Mouse (Mus musculus): ENCODE results near the gene Fgd4. TPM values are rescaled to one million over a fixed set of nuclear protein-coding genes. Genes with fewer than 3 reads are reported as not detected.
"Not testable (repeated sequence)": the region's sequence is repeated elsewhere in the genome, so short reads cannot be mapped to it uniquely, and the experiment has no call there.

Gene Fgd4
- polyA plus RNA-seq, 1 experiment from 2014 or later, result 32.9 TPM

DNA sequence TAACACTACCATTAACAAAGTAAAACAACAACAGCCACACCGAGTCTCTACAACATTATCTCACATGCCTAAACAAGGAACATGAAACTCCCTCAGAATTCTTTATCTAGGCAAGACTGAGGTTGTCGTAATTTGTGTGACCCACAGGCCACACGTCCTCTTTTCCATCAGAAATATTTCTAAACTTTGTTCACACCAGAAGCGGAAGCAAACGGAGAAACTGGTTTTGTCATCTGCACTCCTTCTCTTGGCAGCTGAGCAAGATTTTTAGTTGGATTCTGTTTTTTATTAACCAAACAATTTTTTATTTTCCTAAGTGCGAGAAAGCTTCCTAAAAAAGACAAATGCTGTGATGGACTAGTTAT, 73.6 kb downstream of the Fgd4 start:
- Histone ChIP-seq H3K27ac (ENCODE audit: low read depth, low read length) (no peak overlapping the region), H3K4me3 (ENCODE audit: low read depth, low read length) (no peak overlapping the region), H3K4me2 (replicated peaks; ENCODE audit: low read depth, low read length) (no peak overlapping the region), H3K27me3 (ENCODE audit: control insufficient read depth, insufficient read depth, low read length) (no peaks in the 10 kb centered on the region), H3K9me3 (ENCODE audit: control insufficient read depth, low read length) (no peaks in the 10 kb centered on the region), H3K9ac (ENCODE audit: low read depth, low read length) (no peak overlapping the region), H3K4me1 (replicated peaks; ENCODE audit: control insufficient read depth, insufficient read depth, low read length) (no peaks in the 10 kb centered on the region), H3K36me3 (ENCODE audit: control insufficient read depth, insufficient read depth, low read length) (no peaks in the 10 kb centered on the region)
- ATAC-seq (ENCODE audit: low FRiP score) (no peak), DNase-seq (ENCODE audit: low spot score) (no peak)
- 65% methylated on average over 6 of the region's 6 CpGs for WGBS

DNA sequence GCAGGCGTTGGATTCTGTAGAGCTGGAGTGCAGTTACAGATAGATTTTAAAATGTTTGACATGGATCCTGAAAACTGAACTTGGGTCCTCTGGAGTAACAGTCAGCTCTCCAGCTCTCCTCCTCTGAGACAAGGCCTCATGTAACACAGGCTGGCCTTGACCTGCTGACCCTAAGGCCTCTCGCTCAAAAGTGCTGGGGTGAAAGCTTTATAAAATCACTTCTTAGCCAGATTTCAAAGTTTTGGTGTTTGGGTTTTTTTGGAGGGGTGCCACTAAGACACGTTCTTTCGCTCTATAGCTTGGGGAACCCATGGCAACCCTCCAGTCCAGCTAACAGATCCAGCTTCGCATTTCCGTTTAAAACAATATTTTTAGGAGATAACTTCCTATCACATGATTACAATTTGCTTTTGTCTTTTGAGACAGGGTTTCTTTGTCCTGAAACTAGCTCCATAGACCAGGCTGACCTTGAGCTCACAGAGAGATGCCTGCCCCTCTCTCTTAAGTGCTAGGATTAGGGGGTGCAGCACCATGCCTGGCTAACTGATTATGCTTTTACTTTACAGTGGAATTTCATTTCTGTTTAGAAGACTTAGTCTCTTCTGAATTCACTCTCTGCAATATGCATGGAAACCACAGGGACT, 74.1 kb downstream of the Fgd4 start:
- no peaks in the 10 kb centered on the region for H3K4me1 ChIP-seq (replicated peaks; ENCODE audit: control insufficient read depth, insufficient read depth, low read length)
- no peak overlapping the region for H3K4me2 ChIP-seq (replicated peaks; ENCODE audit: low read depth, low read length)
- H3K4me3 ChIP-seq (ENCODE audit: low read depth, low read length), result no peak overlapping the region
- no peak overlapping the region for H3K9ac ChIP-seq (ENCODE audit: low read depth, low read length)
- no peaks in the 10 kb centered on the region for H3K9me3 ChIP-seq (ENCODE audit: control insufficient read depth, low read length)
- no peak for ATAC-seq (ENCODE audit: low FRiP score)
- 68% methylated on average over 6 of the region's 6 CpGs for WGBS
- H3K27ac ChIP-seq (ENCODE audit: low read depth, low read length), result no peak overlapping the region
- H3K36me3 ChIP-seq (ENCODE audit: control insufficient read depth, insufficient read depth, low read length), result no peaks in the 10 kb centered on the region
- no peaks in the 10 kb centered on the region for H3K27me3 ChIP-seq (ENCODE audit: control insufficient read depth, insufficient read depth, low read length)
- no peak for DNase-seq (ENCODE audit: low spot score)

DNA sequence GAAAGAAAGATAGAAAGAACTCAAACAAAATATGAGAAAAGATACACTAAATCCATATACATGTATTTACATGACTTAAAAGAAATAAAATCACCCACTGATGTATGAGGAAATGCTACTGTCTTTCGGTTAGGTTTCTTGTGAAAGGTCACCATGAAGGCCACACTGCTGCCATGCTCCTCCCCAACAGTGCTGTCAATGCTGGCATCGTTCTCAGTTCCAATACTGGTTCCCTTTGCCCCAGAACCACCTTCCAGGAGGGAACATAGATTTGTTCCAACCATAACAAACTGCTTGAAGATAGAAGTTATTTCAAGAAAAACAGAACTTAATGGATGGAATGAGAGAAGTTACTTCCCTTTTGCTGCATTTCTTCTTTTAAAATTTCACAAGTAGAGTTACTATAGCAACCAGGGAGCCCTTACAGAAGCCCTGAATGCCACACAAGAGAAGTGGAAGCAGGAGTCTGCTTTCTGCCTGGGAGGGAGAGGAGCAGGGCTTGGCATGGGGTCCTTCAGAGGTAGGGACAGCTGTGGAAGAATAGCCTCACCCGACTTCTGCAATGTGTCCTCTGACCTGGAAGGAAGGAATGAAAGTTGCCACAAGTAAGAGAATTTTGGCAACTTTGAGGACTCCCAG, 75.0 kb downstream of the Fgd4 start:
- H3K9me3 ChIP-seq (ENCODE audit: control insufficient read depth, low read length), result no peaks in the 10 kb centered on the region
- no peak overlapping the region for H3K9ac ChIP-seq (ENCODE audit: low read depth, low read length)
- WGBS, result 65% methylated on average over 3 of the region's 3 CpGs
- no peak overlapping the region for H3K4me2 ChIP-seq (replicated peaks; ENCODE audit: low read depth, low read length)
- no peaks in the 10 kb centered on the region for H3K27me3 ChIP-seq (ENCODE audit: control insufficient read depth, insufficient read depth, low read length)
- H3K36me3 ChIP-seq (ENCODE audit: control insufficient read depth, insufficient read depth, low read length), result no peaks in the 10 kb centered on the region
- H3K4me3 ChIP-seq (ENCODE audit: low read depth, low read length), result no peak overlapping the region
- ATAC-seq (ENCODE audit: low FRiP score) (no peak), DNase-seq (ENCODE audit: low spot score) (no peak)
- H3K27ac ChIP-seq (ENCODE audit: low read depth, low read length), result no peak overlapping the region
- no peaks in the 10 kb centered on the region for H3K4me1 ChIP-seq (replicated peaks; ENCODE audit: control insufficient read depth, insufficient read depth, low read length)

DNA sequence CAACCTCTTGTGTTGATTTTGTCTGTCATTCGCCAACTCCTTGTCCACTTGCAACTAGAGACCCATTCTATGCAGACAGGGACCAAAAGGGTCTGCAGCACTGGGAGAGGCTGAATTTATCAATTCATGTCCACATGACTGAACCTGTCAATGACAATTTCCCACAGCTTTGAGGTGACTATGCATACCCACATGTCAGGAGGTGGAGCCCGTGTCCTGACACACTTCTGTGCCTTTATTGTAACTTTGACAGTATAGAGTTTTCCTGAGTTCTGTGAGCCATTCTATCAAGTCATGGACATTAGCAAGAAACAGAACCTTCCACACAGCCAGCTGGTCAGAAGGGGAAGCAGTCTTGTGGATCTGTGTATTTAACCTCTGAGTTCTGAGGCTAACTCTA, 76.7 kb downstream of the Fgd4 start:
- Histone ChIP-seq H3K4me2 (replicated peaks; ENCODE audit: low read depth, low read length) (no peak overlapping the region), H3K9me3 (ENCODE audit: control insufficient read depth, low read length) (no peaks in the 10 kb centered on the region), H3K27ac (ENCODE audit: low read depth, low read length) (no peak overlapping the region), H3K4me3 (ENCODE audit: low read depth, low read length) (no peak overlapping the region), H3K4me1 (replicated peaks; ENCODE audit: control insufficient read depth, insufficient read depth, low read length) (no peaks in the 10 kb centered on the region), H3K36me3 (ENCODE audit: control insufficient read depth, insufficient read depth, low read length) (no peaks in the 10 kb centered on the region), H3K27me3 (ENCODE audit: control insufficient read depth, insufficient read depth, low read length) (no peaks in the 10 kb centered on the region), H3K9ac (ENCODE audit: low read depth, low read length) (no peak overlapping the region)
- ATAC-seq (ENCODE audit: low FRiP score) (0 out of 2 replicates have a peak, but pooled peaks have one; percentile 71), DNase-seq (ENCODE audit: low spot score) (no peak)
- 69% methylated on average over 2 of the region's 2 CpGs for WGBS

DNA sequence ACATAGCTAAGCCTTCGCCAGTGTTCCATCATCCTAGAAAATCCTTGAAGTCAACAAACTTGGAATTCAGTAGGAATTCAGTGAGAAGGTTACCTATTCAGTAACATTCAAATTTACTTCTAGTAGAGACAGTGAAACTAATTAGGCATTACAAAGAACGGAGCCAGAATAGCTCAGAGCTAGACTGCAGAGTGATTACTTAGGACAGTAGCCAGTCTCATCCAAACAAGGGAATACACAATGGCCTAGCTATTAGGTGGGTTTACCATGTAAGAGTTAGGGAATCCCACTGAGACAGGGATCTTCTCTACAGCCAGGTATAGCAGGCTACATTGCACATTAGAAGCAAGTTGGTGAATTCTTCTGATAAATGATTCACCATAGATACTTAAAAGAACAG, 77.5 kb downstream of the Fgd4 start:
- not testable (repeated sequence) for DNase-seq (ENCODE audit: low spot score); H3K27ac ChIP-seq (ENCODE audit: low read depth, low read length); H3K4me3 ChIP-seq (ENCODE audit: low read depth, low read length); H3K4me2 ChIP-seq (replicated peaks; ENCODE audit: low read depth, low read length); H3K36me3 ChIP-seq (ENCODE audit: control insufficient read depth, insufficient read depth, low read length); H3K9me3 ChIP-seq (ENCODE audit: control insufficient read depth, low read length); ATAC-seq (ENCODE audit: low FRiP score); H3K9ac ChIP-seq (ENCODE audit: low read depth, low read length); H3K27me3 ChIP-seq (ENCODE audit: control insufficient read depth, insufficient read depth, low read length); H3K4me1 ChIP-seq (replicated peaks; ENCODE audit: control insufficient read depth, insufficient read depth, low read length)
- WGBS, result 68% methylated on average over 2 of the region's 2 CpGs

DNA sequence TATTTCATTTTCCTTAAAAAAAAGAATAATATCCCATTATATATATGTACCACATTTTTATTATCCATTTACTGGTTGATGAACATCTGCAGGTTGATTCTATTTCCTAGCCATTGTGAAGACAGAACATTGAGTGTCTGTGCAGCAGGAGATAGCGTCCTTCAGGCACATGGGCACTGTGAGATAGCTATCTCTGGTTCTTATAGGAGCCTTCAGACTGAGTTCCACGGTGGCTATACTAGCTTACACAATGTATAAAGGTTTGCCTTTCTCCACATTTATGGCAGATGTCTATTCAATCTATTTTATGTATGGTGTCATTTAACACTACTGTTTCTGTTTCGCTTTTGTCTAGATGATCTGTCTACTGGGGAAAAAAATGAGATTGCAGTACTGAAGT, 98.9 kb downstream of the Fgd4 start:
- Histone ChIP-seq H3K27me3 (ENCODE audit: control insufficient read depth, insufficient read depth, low read length) (no peaks in the 10 kb centered on the region), H3K9ac (ENCODE audit: low read depth, low read length) (no peak overlapping the region), H3K4me1 (replicated peaks; ENCODE audit: control insufficient read depth, insufficient read depth, low read length) (no peaks in the 10 kb centered on the region), H3K36me3 (ENCODE audit: control insufficient read depth, insufficient read depth, low read length) (no peaks in the 10 kb centered on the region), H3K27ac (ENCODE audit: low read depth, low read length) (no peak overlapping the region), H3K4me3 (ENCODE audit: low read depth, low read length) (no peak overlapping the region), H3K4me2 (replicated peaks; ENCODE audit: low read depth, low read length) (no peak overlapping the region), H3K9me3 (ENCODE audit: control insufficient read depth, low read length) (no peaks in the 10 kb centered on the region)
- ATAC-seq (ENCODE audit: low FRiP score) (no peak), DNase-seq (ENCODE audit: low spot score) (no peak)
- WGBS, result 93% methylated on average over 3 of the region's 3 CpGs

DNA sequence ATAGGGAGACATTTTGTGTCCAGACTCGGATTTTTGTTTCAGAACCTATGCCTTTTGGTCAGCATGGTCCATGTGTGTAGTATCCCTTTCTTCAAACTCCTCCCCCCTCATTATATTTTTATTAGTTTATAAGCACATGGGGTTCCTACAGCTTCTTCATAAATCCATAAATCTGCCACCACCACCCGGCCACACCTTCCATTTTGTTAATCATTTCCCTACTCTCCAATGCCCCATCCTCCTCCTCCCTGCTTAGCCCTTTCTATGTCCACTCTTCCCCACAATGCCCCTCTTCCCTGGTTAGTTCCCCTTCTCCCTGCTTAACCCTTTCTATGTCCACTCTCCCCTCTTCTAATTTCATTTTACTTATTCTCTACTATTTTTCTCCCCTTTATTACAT, 99.4 kb downstream of the Fgd4 start:
- H3K36me3 ChIP-seq (ENCODE audit: control insufficient read depth, insufficient read depth, low read length), result no peaks in the 10 kb centered on the region

DNA sequence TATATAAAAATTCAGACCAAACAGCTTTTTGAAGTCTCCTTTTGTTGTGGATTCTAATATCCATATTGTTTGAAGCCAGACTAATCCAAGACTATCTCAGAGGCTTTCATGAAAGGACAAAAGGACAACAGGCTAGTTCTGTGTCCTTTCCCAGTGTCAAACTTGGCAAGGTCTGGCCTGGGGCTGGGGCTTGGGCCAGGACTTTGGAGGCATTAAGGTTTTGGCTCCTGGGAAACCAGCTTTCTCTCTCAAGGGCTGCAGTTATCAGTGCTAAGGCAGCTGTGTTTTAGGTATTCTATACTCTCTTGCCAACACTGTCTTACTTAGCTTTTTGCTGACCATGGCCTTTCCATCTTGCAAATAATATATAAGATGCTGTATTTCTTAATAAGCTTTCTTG, 101.6 kb downstream of the Fgd4 start:
- Histone ChIP-seq H3K27me3 (ENCODE audit: control insufficient read depth, insufficient read depth, low read length) (no peaks in the 10 kb centered on the region), H3K36me3 (ENCODE audit: control insufficient read depth, insufficient read depth, low read length) (no peaks in the 10 kb centered on the region), H3K4me2 (replicated peaks; ENCODE audit: low read depth, low read length) (no peak overlapping the region), H3K4me1 (replicated peaks; ENCODE audit: control insufficient read depth, insufficient read depth, low read length) (no peaks in the 10 kb centered on the region), H3K9ac (ENCODE audit: low read depth, low read length) (no peak overlapping the region), H3K27ac (ENCODE audit: low read depth, low read length) (no peak overlapping the region), H3K9me3 (ENCODE audit: control insufficient read depth, low read length) (no peaks in the 10 kb centered on the region), H3K4me3 (ENCODE audit: low read depth, low read length) (no peak overlapping the region)
- DNase-seq (ENCODE audit: low spot score), result no peak
- no peak for ATAC-seq (ENCODE audit: low FRiP score)

More for the DNA sequence above, 99.4 kb downstream of the Fgd4 start:
- H3K9ac ChIP-seq (ENCODE audit: low read depth, low read length), result no peak overlapping the region
- no peak overlapping the region for H3K4me2 ChIP-seq (replicated peaks; ENCODE audit: low read depth, low read length)
- H3K4me1 ChIP-seq (replicated peaks; ENCODE audit: control insufficient read depth, insufficient read depth, low read length), result no peaks in the 10 kb centered on the region
- H3K27ac ChIP-seq (ENCODE audit: low read depth, low read length), result no peak overlapping the region
- H3K27me3 ChIP-seq (ENCODE audit: control insufficient read depth, insufficient read depth, low read length), result no peaks in the 10 kb centered on the region
- DNase-seq (ENCODE audit: low spot score) (no peak), ATAC-seq (ENCODE audit: low FRiP score) (no peak)
- no peaks in the 10 kb centered on the region for H3K9me3 ChIP-seq (ENCODE audit: control insufficient read depth, low read length)
- 85% methylated on average over 2 of the region's 2 CpGs for WGBS
- no peak overlapping the region for H3K4me3 ChIP-seq (ENCODE audit: low read depth, low read length)

DNA sequence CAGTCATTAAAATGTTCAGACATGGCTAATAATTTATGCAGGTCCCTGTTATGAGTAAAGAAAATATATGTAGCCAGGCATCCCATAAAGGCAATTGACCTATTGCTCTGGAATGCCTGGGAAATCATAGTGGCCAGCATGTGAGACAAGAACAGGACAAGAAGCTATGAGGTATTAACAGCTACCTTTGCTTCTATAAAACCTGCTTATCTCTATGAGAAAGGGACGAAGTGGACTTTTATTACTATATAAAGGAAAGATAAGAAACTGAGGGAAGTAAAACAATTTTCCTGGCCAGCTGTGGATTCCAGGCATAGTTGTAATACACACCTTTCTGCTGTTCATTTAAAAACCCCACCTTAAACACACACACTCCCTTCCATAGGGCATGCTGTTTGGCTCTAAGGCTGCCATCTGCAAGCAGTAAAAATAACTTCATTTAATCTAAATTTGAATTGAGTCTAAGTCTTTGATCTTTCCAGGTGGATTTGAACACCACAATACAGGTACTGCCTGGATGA, 114.8 kb downstream of the Fgd4 start:
- Histone ChIP-seq H3K4me1 (replicated peaks; ENCODE audit: control insufficient read depth, insufficient read depth, low read length) (no peaks in the 10 kb centered on the region), H3K36me3 (ENCODE audit: control insufficient read depth, insufficient read depth, low read length) (0 out of 2 replicates have a peak, but pooled peaks cover 5% of the 10 kb centered on the region), H3K4me2 (replicated peaks; ENCODE audit: low read depth, low read length) (no peak overlapping the region), H3K27me3 (ENCODE audit: control insufficient read depth, insufficient read depth, low read length) (no peaks in the 10 kb centered on the region), H3K9ac (ENCODE audit: low read depth, low read length) (no peak overlapping the region), H3K9me3 (ENCODE audit: control insufficient read depth, low read length) (no peaks in the 10 kb centered on the region), H3K4me3 (ENCODE audit: low read depth, low read length) (no peak overlapping the region), H3K27ac (ENCODE audit: low read depth, low read length) (no peak overlapping the region)
- DNase-seq (ENCODE audit: low spot score), result no peak
- 83% methylated on average over 1 of the region's 1 CpGs for WGBS
- no peak for ATAC-seq (ENCODE audit: low FRiP score)

Data from hindbrain, embryonic 11.5 days (tissue).